Mouse (Mus musculus): ENCODE data around the gene Parp6. TPM values are rescaled to one million over a fixed set of nuclear protein-coding genes. Genes with fewer than 3 reads are reported as not detected.

The Parp6 gene
- polyA plus RNA-seq, 1 experiment from 2014 or later, result 14.3 TPM

DNA sequence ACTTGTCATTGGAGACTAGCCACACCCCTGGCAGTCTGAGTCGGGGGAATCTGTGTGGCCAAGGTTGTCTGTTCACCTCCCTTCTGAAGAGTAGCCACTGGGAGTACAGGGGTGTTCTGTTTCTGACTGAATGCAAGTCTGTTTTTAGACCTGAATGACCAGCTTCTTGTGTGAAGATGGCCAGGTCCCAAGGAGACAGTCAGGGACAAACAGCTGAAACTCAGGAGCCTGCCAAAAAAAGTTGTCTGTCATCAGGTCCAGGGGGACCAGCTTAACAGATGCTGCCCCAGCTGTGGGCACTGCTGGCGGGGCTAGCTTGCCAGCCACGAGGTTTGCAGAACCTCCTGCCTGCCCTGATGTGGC is 78.3 kb downstream of the Parp6 start:
- H3K9me3 ChIP-seq (ENCODE audit: control insufficient read depth), result no peaks in the 10 kb centered on the region
- 43% methylated on average over 3 of the region's 3 CpGs for WGBS
- no peaks in the 10 kb centered on the region for H3K36me3 ChIP-seq (ENCODE audit: control insufficient read depth, insufficient read depth)
- no peaks in the 10 kb centered on the region for H3K4me1 ChIP-seq (replicated peaks; ENCODE audit: control insufficient read depth, insufficient read depth, low read length)
- H3K4me2 ChIP-seq (replicated peaks; ENCODE audit: low read depth), result no peak overlapping the region
- H3K9ac ChIP-seq (ENCODE audit: low read depth, low read length), result no peak overlapping the region
- TF ChIP-seq CTCF (IDR thresholded peaks at IDR 0.05; ENCODE audit: low read depth), result no peak
- peak overlapping the region; percentile 60; the same call in 1 of the 2 replicates for H3K27ac ChIP-seq (ENCODE audit: low read depth, low read length)
- no peaks in the 10 kb centered on the region for H3K27me3 ChIP-seq (replicated peaks; ENCODE audit: control insufficient read depth, insufficient read depth, low read length)
- ATAC-seq, result no peak
- no peak overlapping the region for H3K4me3 ChIP-seq (ENCODE audit: low read depth, low read length)

DNA sequence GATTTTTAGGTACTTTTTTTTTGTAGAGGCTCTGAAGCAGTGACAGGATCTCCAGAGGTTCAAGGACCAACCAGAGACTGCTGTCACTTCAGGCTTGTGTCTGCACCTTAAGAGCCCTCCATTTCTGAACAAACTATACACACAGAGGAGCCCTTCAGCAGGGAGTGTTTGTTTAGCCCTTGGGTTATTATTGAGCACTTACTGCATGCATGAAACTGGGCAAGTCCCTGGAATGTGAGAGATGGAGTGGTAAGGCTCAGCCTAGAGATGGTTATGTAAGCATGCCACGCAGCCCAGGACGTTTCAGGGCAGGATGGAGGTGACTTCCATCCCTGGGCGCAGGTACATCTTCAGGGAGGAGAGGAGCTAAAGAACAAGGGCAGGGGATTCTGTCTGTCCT is 79.3 kb downstream of the Parp6 start:
- TF ChIP-seq CTCF (IDR thresholded peaks at IDR 0.05; ENCODE audit: low read depth), result no peak
- no peaks in the 10 kb centered on the region for H3K4me1 ChIP-seq (replicated peaks; ENCODE audit: control insufficient read depth, insufficient read depth, low read length)
- H3K27ac ChIP-seq (ENCODE audit: low read depth, low read length), result no peak overlapping the region
- H3K36me3 ChIP-seq (ENCODE audit: control insufficient read depth, insufficient read depth), result no peaks in the 10 kb centered on the region
- no peak overlapping the region for H3K4me3 ChIP-seq (ENCODE audit: low read depth, low read length)
- no peaks in the 10 kb centered on the region for H3K9me3 ChIP-seq (ENCODE audit: control insufficient read depth)
- no peaks in the 10 kb centered on the region for H3K27me3 ChIP-seq (replicated peaks; ENCODE audit: control insufficient read depth, insufficient read depth, low read length)
- H3K9ac ChIP-seq (ENCODE audit: low read depth, low read length), result no peak overlapping the region
- 68% methylated on average over 3 of the region's 3 CpGs for WGBS
- H3K4me2 ChIP-seq (replicated peaks; ENCODE audit: low read depth), result no peak overlapping the region
- ATAC-seq, result no peak

Other genes starting within 250 kb of the Parp6 start
- 7.2 and 7.3 TPM in 2 replicates for gene Arih1, start 130.7 kb upstream of the Parp6 start, polyA plus RNA-seq (2015; fragmentation: Nextera tagmentation; extraction: Ambion mirVana)
- gene Hexa, start 77.7 kb upstream of the Parp6 start, polyA plus RNA-seq (2015; fragmentation: Nextera tagmentation; extraction: Ambion mirVana), result 440 and 476 TPM in 2 replicates
- 2.5 and 3.0 TPM in 2 replicates for gene Tmem202, start 77.4 kb upstream of the Parp6 start, polyA plus RNA-seq (2015; fragmentation: Nextera tagmentation; extraction: Ambion mirVana)
- gene Celf6, start 39.4 kb upstream of the Parp6 start, polyA plus RNA-seq (2015; fragmentation: Nextera tagmentation; extraction: Ambion mirVana), result 2.2 and 2.3 TPM in 2 replicates
- 271 and 302 TPM in 2 replicates for gene Pkm, start 39.1 kb downstream of the Parp6 start, polyA plus RNA-seq (2015; fragmentation: Nextera tagmentation; extraction: Ambion mirVana)
- 0.37 and 0.39 TPM in 2 replicates for gene Gramd2, start 62.9 kb downstream of the Parp6 start, polyA plus RNA-seq (2015; fragmentation: Nextera tagmentation; extraction: Ambion mirVana)
- 3.8 and 4.1 TPM in 2 replicates for gene Senp8, start 133.4 kb downstream of the Parp6 start, polyA plus RNA-seq (2015; fragmentation: Nextera tagmentation; extraction: Ambion mirVana)
- 12.2 and 14.4 TPM in 2 replicates for gene Myo9a, start 133.6 kb downstream of the Parp6 start, polyA plus RNA-seq (2015; fragmentation: Nextera tagmentation; extraction: Ambion mirVana)